Mouse (Mus musculus): ENCODE data around the gene Erbb2. TPM values are rescaled to one million over a fixed set of nuclear protein-coding genes. Genes with fewer than 3 reads are reported as not detected.

Erbb2 gene
- total and polyA plus RNA-seq, 3 experiments, result 6.6 to 8.4 (median 6.9) TPM

DNA sequence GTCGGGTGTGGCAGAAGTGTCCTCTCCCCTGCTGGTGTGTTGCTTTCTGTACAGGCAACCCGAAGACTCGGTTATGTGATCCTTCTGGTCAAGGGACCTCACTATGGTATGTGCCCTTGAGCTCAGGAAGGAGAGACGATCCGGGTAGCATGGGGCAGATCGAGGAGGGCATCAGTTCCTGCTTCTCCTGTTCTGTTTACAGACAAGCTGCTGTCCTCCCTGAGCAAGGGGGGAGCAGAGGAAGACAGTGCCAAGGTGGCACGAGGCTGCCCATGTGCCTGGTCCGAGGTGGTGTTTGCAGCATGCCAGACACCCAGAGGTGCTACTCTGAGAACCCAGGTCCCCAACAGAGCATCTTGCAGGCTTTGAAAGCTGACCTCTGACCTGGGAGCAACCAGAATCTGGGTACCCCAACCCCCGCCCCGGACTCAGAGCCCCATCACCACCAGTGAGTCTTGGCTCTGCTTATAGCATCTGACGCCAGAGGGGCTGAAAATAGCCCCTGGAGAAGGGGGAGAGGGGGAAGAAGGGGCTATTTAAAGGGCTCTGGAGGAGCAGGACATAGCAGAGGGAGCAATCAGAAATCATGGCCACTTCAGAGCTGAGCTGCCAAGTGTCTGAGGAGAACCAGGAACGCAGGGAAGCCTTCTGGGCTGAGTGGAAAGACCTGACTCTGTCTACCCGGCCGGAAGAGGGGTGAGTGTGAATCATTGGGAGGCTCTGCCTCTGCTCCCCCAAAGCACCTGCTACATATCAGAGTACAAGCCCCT lies 28.8 kb upstream of the Erbb2 start, which contains the start of gene Tcap:
Gene Tcap (plus strand): TSS at position 551 of the 770 bp plus-strand sequence.
- Histone ChIP-seq H3K4me1 (ENCODE audit: control insufficient read depth, insufficient read depth, low read length) (peaks cover 1% of the 10 kb centered on the region; the same call in 1 of the 2 replicates), H3K9ac (ENCODE audit: low read depth, low read length) (peak within 1 kb of the TSS; percentile 93), H3K27me3 (ENCODE audit: control insufficient read depth, insufficient read depth, low read length) (no peaks in the 10 kb centered on the region; the same call in 1 of the 2 replicates), H3K36me3 (ENCODE audit: control insufficient read depth, insufficient read depth, low read length) (no peaks in the 10 kb centered on the region), H3K79me2 (replicated peaks; ENCODE audit: control insufficient read depth, insufficient read depth, low read length) (no peaks in the 10 kb centered on the region), H3K4me3 (peak within 1 kb of the TSS; percentile 55), H3K27ac (peak within 1 kb of the TSS; percentile 95)
- DNase-seq, result peak; percentile 70 to 80
- TF ChIP-seq EP300 (IDR thresholded peaks at IDR 0.05; ENCODE audit: insufficient read depth, low read depth, low read length) (peak; percentile 95), POLR2A (IDR thresholded peaks at IDR 0.05; ENCODE audit: insufficient read depth, low read depth, low read length) (peak; percentile 99), CTCF (IDR thresholded peaks at IDR 0.05) (no peak)
- WGBS, result 48% methylated on average over 14 of the region's 14 CpGs
- intact Hi-C loops (cut with DNase I), result no loop called here

DNA sequence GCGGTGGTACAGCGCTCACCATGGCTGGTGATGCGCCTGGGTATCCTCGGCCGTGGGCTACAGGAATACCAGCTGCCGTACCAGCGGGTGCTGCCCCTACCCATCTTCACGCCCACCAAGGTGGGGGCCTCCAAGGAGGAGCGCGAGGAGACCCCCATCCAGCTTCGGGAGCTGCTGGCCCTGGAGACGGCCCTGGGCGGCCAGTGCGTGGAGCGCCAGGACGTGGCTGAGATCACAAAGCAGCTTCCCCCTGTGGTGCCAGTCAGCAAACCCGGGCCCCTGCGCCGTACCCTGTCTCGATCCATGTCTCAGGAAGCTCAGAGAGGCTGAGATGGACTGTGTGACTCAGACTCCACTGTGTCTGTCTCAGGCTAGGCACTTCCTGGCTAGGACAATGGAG lies 28.1 kb upstream of the Erbb2 start:
- WGBS, result 61% methylated on average over 20 of the region's 20 CpGs
- intact Hi-C loops (cut with DNase I), result no loop called here
- H3K4me3 ChIP-seq, result peak overlapping the region; percentile 55
- peak overlapping the region; percentile 93 for H3K9ac ChIP-seq (ENCODE audit: low read depth, low read length)
- peak overlapping the region; percentile 95 for H3K27ac ChIP-seq
- H3K4me1 ChIP-seq (ENCODE audit: control insufficient read depth, insufficient read depth, low read length), result peaks cover under 1% of the 10 kb centered on the region; the same call in 1 of the 2 replicates
- no peaks in the 10 kb centered on the region for H3K79me2 ChIP-seq (replicated peaks; ENCODE audit: control insufficient read depth, insufficient read depth, low read length)
- TF ChIP-seq EP300 (IDR thresholded peaks at IDR 0.05; ENCODE audit: insufficient read depth, low read depth, low read length) (no peak; the same call in 1 of the 2 replicates), POLR2A (IDR thresholded peaks at IDR 0.05; ENCODE audit: insufficient read depth, low read depth, low read length) (no peak; the same call in 1 of the 2 replicates), CTCF (IDR thresholded peaks at IDR 0.05) (no peak)
- no peaks in the 10 kb centered on the region for H3K36me3 ChIP-seq (ENCODE audit: control insufficient read depth, insufficient read depth, low read length)
- no peaks in the 10 kb centered on the region; the same call in 1 of the 2 replicates for H3K27me3 ChIP-seq (ENCODE audit: control insufficient read depth, insufficient read depth, low read length)
- DNase-seq, result no peak

DNA sequence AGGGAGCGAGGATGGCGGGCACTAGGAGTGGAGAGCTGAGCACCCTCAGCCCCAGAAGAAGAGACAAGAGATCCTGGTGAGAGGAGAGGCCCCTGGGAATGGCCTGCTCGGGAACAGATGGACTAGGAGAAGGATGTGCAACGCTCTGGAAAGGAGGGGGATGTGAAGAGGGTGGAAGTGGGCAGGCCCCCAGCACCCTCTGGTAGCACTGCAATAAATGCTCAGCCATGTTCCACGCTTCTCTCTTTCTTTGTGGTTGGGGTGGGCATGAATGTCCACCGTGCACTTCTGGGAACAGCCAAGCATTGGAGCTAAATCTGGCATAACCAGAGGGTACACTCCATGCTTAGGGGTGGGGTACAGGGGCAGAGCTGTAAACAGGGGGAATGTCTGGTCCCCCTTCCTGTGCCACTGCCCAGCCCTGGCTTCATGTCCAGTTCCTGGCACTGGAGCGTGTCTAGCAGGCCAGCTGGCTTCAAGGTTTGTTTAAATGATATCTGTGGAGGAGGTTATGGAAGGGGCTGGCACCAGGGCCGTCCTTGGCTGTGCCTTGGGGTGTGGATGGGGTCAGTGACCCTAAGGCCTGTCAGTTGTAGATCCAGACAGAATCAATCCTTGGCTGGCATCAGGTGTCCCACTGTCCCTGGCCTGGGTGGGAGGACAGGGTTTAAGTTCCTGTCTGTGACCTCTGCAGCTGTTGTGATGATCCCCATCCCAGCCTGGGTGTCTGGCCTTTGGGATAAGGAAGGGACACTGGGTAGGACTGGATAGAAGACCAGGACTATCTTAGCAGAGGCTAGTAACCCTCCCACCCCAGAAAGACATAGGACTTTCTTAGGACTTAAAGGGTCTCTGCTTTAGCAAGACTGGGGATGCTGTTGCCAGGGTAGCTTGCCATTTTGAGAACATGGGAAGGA lies 27.3 kb upstream of the Erbb2 start:
- H3K27ac ChIP-seq, result peak overlapping the region; percentile 95
- peak; percentile 62 to 66 for DNase-seq
- 45% methylated on average over 8 of the region's 8 CpGs for WGBS
- H3K27me3 ChIP-seq (ENCODE audit: control insufficient read depth, insufficient read depth, low read length), result no peaks in the 10 kb centered on the region; the same call in 1 of the 2 replicates
- intact Hi-C loops (cut with DNase I), result no loop called here
- H3K4me1 ChIP-seq (ENCODE audit: control insufficient read depth, insufficient read depth, low read length), result no peaks in the 10 kb centered on the region
- no peaks in the 10 kb centered on the region for H3K79me2 ChIP-seq (replicated peaks; ENCODE audit: control insufficient read depth, insufficient read depth, low read length)
- no peaks in the 10 kb centered on the region for H3K36me3 ChIP-seq (ENCODE audit: control insufficient read depth, insufficient read depth, low read length)
- TF ChIP-seq EP300 (IDR thresholded peaks at IDR 0.05; ENCODE audit: insufficient read depth, low read depth, low read length) (peak; percentile 2), CTCF (IDR thresholded peaks at IDR 0.05) (no peak), POLR2A (IDR thresholded peaks at IDR 0.05; ENCODE audit: insufficient read depth, low read depth, low read length) (peak; percentile 67)
- H3K4me3 ChIP-seq, result peak overlapping the region; percentile 55
- H3K9ac ChIP-seq (ENCODE audit: low read depth, low read length), result peak overlapping the region; percentile 93

DNA sequence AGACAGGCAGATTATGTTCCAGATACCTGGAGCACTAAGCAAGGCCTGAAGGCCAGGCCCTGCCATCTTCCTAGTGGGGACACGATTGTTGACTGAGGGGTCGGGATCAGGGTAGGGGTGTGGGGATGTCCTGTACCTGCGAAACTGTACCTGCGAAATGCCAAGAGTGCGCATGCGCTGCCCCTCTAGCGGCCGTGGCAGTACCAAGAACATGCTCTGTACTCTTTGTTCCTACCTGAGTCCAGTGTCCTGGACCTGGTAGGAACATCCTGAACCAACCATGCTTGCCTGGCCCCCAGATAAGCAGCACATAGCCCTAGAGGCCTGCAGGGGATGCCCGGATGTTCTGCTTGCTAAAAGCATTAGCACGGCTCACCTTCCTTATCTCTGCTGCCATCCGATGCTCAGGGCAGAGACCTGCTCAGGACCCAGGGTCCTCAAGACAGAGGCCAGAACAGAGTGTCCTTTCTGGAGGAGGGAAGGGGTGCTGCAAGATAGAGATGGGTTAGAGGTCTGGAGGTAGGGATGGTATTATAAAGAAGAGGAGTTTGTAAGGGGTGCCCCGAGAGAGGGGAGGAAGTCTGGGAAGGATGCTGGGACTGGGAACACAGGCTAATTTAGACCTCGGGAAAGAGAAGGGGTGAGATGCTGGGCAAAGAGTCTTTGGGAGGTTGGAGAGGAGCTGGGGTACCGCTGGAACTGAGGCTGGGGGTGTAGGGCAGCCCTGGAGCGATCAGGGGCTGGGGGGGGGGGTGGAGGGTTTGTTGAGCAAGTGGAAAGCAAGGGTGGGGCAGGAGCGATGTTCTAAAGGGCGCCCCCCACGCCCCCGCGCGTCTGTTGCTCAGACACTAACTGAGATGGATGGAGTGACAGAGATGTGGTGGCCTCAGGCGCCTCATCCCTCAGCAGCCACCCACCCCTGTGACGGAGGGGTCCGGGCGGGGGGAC lies 26.4 kb upstream of the Erbb2 start, which contains the start of gene Pnmt:
Gene Pnmt (plus strand): TSS at position 813 of the 948 bp plus-strand sequence.
- 42% methylated on average over 25 of the region's 25 CpGs for WGBS
- TF ChIP-seq EP300 (IDR thresholded peaks at IDR 0.05; ENCODE audit: insufficient read depth, low read depth, low read length) (peak; percentile 95), CTCF (IDR thresholded peaks at IDR 0.05) (peak; percentile 15; the same call in 1 of the 2 replicates), POLR2A (IDR thresholded peaks at IDR 0.05; ENCODE audit: insufficient read depth, low read depth, low read length) (peak; percentile 71)
- Histone ChIP-seq H3K9ac (ENCODE audit: low read depth, low read length) (peak within 1 kb of the TSS; percentile 93), H3K4me3 (no peak within 1 kb of the TSS), H3K79me2 (replicated peaks; ENCODE audit: control insufficient read depth, insufficient read depth, low read length) (no peaks in the 10 kb centered on the region), H3K36me3 (ENCODE audit: control insufficient read depth, insufficient read depth, low read length) (no peaks in the 10 kb centered on the region), H3K27ac (peak within 1 kb of the TSS; percentile 95), H3K4me1 (ENCODE audit: control insufficient read depth, insufficient read depth, low read length) (no peaks in the 10 kb centered on the region), H3K27me3 (ENCODE audit: control insufficient read depth, insufficient read depth, low read length) (no peaks in the 10 kb centered on the region; the same call in 1 of the 2 replicates)
- intact Hi-C loops (cut with DNase I), result no loop called here
- peak; percentile 49 to 56 for DNase-seq

DNA sequence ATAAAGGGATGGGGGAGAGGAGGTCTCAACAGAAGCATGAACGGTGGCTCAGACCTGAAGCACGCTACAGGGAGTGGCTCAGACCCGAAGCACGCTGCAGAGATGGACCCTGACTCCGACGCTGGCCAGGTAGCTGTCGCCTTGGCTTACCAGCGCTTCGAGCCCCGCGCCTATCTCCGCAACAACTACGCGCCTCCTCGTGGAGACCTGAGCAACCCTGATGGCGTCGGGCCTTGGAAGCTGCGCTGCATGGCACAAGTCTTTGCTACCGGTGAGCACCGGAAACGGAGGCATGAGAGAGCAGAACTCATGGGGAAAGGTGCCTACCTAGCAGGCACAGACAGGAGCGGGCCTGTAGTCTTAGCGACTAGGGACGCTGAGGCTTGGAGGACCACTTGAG lies 25.7 kb upstream of the Erbb2 start:
- H3K4me3 ChIP-seq, result no peak overlapping the region

More for the DNA sequence above, 25.7 kb upstream of the Erbb2 start:
- Histone ChIP-seq H3K79me2 (replicated peaks; ENCODE audit: control insufficient read depth, insufficient read depth, low read length) (no peaks in the 10 kb centered on the region), H3K27ac (no peak overlapping the region), H3K36me3 (ENCODE audit: control insufficient read depth, insufficient read depth, low read length) (no peaks in the 10 kb centered on the region), H3K4me1 (ENCODE audit: control insufficient read depth, insufficient read depth, low read length) (no peaks in the 10 kb centered on the region), H3K27me3 (ENCODE audit: control insufficient read depth, insufficient read depth, low read length) (no peaks in the 10 kb centered on the region; the same call in 1 of the 2 replicates), H3K9ac (ENCODE audit: low read depth, low read length) (no peak overlapping the region)
- intact Hi-C loops (cut with DNase I), result no loop called here
- WGBS, result 20% methylated on average over 24 of the region's 24 CpGs
- DNase-seq, result no peak
- peak; percentile 50; the same call in 1 of the 2 replicates for TF ChIP-seq POLR2A (IDR thresholded peaks at IDR 0.05; ENCODE audit: insufficient read depth, low read depth, low read length)
- TF ChIP-seq EP300 (IDR thresholded peaks at IDR 0.05; ENCODE audit: insufficient read depth, low read depth, low read length), result 0 out of 2 replicates have a peak, but pooled peaks have one; percentile 4
- TF ChIP-seq CTCF (IDR thresholded peaks at IDR 0.05), result no peak
